Mouse (Mus musculus) embryonic facial prominence, embryonic 14.5 days (tissue): ENCODE results near the gene Acly. TPM values are rescaled to one million over a fixed set of nuclear protein-coding genes. Genes with fewer than 3 reads are reported as not detected.
A peak's percentile ranks its signal among the peaks of the same experiment; 100 is the strongest.

Experiments
- ATAC-seq: fragments of 200-750 bp; cut with Nextera tagmentation; 2 replicates; pipeline ENCODE4 v1.8.0; 2017; ENCODE audit warnings: low read depth, moderate number of reproducible peaks, moderate TSS enrichment
- DNase-seq: peaks from one replicate; pipeline ENCODE4 v3.0.0-alpha.2; 2015; ENCODE audit warnings: low spot score
- H3K27ac ChIP-seq: fragments of 300-500 bp; sonication (generic); replicated peaks from 2 replicates; pipeline ENCODE4 v1.5.1; 2014; ENCODE audit warnings: low read depth, mild to moderate bottlenecking, low read length, moderate library complexity
- H3K27me3 ChIP-seq: fragments of 300-500 bp; sonication (generic); replicated peaks from 2 replicates; pipeline ENCODE4 v1.6.1; 2014; ENCODE audit warnings: low read length; ENCODE audit not compliant: control insufficient read depth, insufficient read depth
- H3K36me3 ChIP-seq: fragments of 300-500 bp; sonication (generic); 2 replicates; pipeline ENCODE4 v1.6.1; 2014; ENCODE audit warnings: low read length, mixed read lengths; ENCODE audit not compliant: control insufficient read depth, insufficient read depth
- H3K4me1 ChIP-seq: fragments of 300-500 bp; sonication (generic); 2 replicates; pipeline ENCODE4 v1.6.1; 2014; ENCODE audit warnings: antibody characterized with exemption, low read length; ENCODE audit not compliant: control insufficient read depth, insufficient read depth
- H3K4me2 ChIP-seq: fragments of 300-500 bp; sonication (generic); 2 replicates; pipeline ENCODE4 v1.6.1; 2014; ENCODE audit warnings: low read depth, mild to moderate bottlenecking, low read length, moderate library complexity, mixed read lengths
- H3K4me3 ChIP-seq: fragments of 300-500 bp; sonication (generic); 2 replicates; pipeline ENCODE4 v1.5.1; 2014; ENCODE audit warnings: low read depth, mild to moderate bottlenecking, low read length
- H3K9ac ChIP-seq: fragments of 300-500 bp; sonication (generic); 2 replicates; pipeline ENCODE4 v1.6.1; 2014; ENCODE audit warnings: low read depth, mild to moderate bottlenecking, low read length, moderate library complexity, mixed read lengths
- H3K9me3 ChIP-seq: fragments of 300-500 bp; sonication (generic); 2 replicates; pipeline ENCODE4 v1.6.1; 2016; ENCODE audit warnings: low read length; ENCODE audit not compliant: control insufficient read depth
- WGBS: fragments of 180-500 bp; shearing (Covaris S2); extraction: QIAGEN DNeasy Blood & Tissue Kit; methylation state at CpG from one replicate; pipeline ENCODE4 v1.1.7; 2014; 5-methylcytosine and 5-hydroxymethylcytosine counted together
- polyA plus RNA-seq: library from polyadenylated mRNA; unstranded; fragments of >200 nt; fragmentation: Nextera tagmentation; extraction: Ambion mirVana; gene quantifications from 2 replicates; pipeline ENCODE4 v1.2.1, GENCODE M21; 2014

Acly gene
- polyA plus RNA-seq, 1 experiment from 2014 or later: 114 TPM

DNA sequence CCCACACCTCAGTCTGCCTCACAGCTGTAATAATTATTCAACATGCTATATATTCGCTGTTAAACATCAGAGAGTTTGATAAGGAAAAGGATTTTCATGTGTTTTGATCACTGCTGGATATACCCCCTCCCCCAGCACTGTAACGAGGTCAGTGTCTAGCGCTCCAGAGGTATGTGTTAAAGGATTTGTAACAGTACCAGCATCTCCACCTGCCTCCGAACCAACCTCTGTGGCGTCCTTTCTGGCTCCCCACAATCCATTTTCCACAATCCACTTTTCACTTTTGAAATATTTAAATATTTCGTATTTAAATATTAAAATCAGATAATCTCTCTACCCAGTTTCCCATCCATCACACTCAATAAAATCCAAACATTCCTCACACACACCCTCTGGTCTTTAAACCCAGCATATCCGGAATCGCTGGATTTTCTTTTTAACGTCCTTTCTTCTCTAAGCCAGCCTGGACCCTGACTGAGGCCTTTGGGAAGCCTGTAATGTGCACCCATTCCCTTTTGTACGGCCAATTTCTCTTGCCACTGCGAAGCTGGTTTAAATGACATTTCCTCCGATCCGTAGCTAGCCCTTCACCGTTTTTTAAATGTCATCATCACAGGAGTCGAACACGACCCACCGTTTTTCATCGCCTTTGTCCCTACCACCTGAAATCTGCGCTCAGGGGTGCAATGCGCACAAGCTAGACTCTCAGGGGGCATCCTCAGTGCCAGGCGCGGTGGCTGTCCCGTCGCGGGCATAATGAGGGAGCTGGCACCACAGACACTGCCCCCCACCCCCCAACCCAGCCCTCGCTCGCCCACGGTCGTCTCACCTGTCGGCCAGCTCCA is 56.2 kb downstream of the Acly start:
- ATAC-seq (peak; percentile 7; the same call in 1 of the 2 replicates), DNase-seq (no peak)
- H3K27me3 ChIP-seq: no peaks in the 10 kb centered on the region
- peaks cover 15% of the 10 kb centered on the region for H3K4me1 ChIP-seq
- no peaks in the 10 kb centered on the region for H3K9me3 ChIP-seq
- H3K4me3 ChIP-seq: peak overlapping the region; percentile 97
- peaks cover 19% of the 10 kb centered on the region for H3K36me3 ChIP-seq
- H3K9ac ChIP-seq: peak overlapping the region; percentile 96
- 3% methylated on average over 28 of the region's 30 CpGs for WGBS
- H3K4me2 ChIP-seq: peak overlapping the region; percentile 79
- H3K27ac ChIP-seq: 0 out of 2 replicates have a peak overlapping the region, but pooled peaks have one; percentile 21

- Histone ChIP-seq H3K27me3 (no peaks in the 10 kb centered on the region), H3K4me1 (peaks cover 8% of the 10 kb centered on the region), H3K4me3 (no peak overlapping the region), H3K9ac (no peak overlapping the region), H3K4me2 (no peak overlapping the region), H3K9me3 (no peaks in the 10 kb centered on the region), H3K27ac (no peak overlapping the region), H3K36me3 (peaks cover 38% of the 10 kb centered on the region)
- 83% methylated on average over 1 of the region's 1 CpGs for WGBS
- DNase-seq (no peak), ATAC-seq (no peak)
Observed at GRCm38 (mm10) chr11:100465833-100466232, 62.0 kb downstream of the Acly start.

GRCm38 (mm10) chr11:100465229-100465792 is 62.5 kb downstream of the Acly start:
- ATAC-seq: no peak
- no peak for DNase-seq
- H3K36me3 ChIP-seq: peaks cover 38% of the 10 kb centered on the region
- no peak overlapping the region for H3K27ac ChIP-seq
- no peak overlapping the region for H3K4me2 ChIP-seq
- no peaks in the 10 kb centered on the region for H3K27me3 ChIP-seq
- no peaks in the 10 kb centered on the region for H3K9me3 ChIP-seq
- no peak overlapping the region for H3K4me3 ChIP-seq
- H3K9ac ChIP-seq: no peak overlapping the region
- H3K4me1 ChIP-seq: peaks cover 3% of the 10 kb centered on the region; the same call in 1 of the 2 replicates
- 81% methylated on average over 1 of the region's 1 CpGs for WGBS

DNA sequence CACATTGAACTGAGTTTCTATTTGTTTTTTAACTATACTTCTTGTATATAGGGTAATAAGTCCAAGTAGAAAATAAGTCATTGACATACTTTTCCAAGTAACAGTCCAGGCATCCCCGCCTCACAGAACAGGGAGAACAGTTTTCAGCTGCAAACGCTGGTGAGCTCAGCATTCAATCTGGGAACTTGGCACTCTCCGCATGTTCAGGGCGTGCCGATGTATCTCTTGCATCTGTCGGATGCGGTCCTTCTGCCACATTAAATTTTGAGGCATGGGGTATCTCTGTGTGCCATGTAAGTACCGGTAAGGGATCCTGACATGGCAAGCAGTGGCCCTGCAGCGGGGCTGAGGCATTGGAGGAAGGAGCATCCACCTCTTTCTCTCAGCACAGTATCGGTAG is 65.1 kb downstream of the Acly start:
- 95% methylated on average over 10 of the region's 10 CpGs for WGBS
- ATAC-seq: no peak
- Histone ChIP-seq H3K9me3 (no peaks in the 10 kb centered on the region), H3K4me1 (no peaks in the 10 kb centered on the region), H3K4me2 (no peak overlapping the region), H3K9ac (no peak overlapping the region), H3K36me3 (peaks cover 59% of the 10 kb centered on the region), H3K27ac (no peak overlapping the region), H3K27me3 (no peaks in the 10 kb centered on the region), H3K4me3 (no peak overlapping the region)
- DNase-seq: no peak

- no peaks in the 10 kb centered on the region for H3K9me3 ChIP-seq
- DNase-seq: no peak
- no peak for ATAC-seq
- no peaks in the 10 kb centered on the region for H3K4me1 ChIP-seq
- H3K36me3 ChIP-seq: peaks cover 56% of the 10 kb centered on the region
- H3K27me3 ChIP-seq: no peaks in the 10 kb centered on the region
- no peak overlapping the region for H3K9ac ChIP-seq
- WGBS: 88% methylated on average over 5 of the region's 5 CpGs
- H3K27ac ChIP-seq: no peak overlapping the region
- H3K4me3 ChIP-seq: no peak overlapping the region
- H3K4me2 ChIP-seq: no peak overlapping the region
Observed at GRCm38 (mm10) chr11:100457711-100458110, 70.1 kb downstream of the Acly start.

- Histone ChIP-seq H3K4me1 (no peaks in the 10 kb centered on the region), H3K4me3 (no peak overlapping the region), H3K36me3 (peaks cover 51% of the 10 kb centered on the region), H3K4me2 (no peak overlapping the region), H3K27ac (no peak overlapping the region), H3K9me3 (no peaks in the 10 kb centered on the region), H3K9ac (no peak overlapping the region), H3K27me3 (no peaks in the 10 kb centered on the region)
- DNase-seq (no peak), ATAC-seq (no peak)
- 80% methylated on average over 4 of the region's 4 CpGs for WGBS
Observed at GRCm38 (mm10) chr11:100457247-100457646, 70.6 kb downstream of the Acly start.

GRCm38 (mm10) chr11:100442625-100443024 is 85.2 kb downstream of the Acly start:
- Histone ChIP-seq H3K4me2 (no peak overlapping the region), H3K27me3 (no peaks in the 10 kb centered on the region), H3K36me3 (peaks cover 6% of the 10 kb centered on the region; the same call in 1 of the 2 replicates), H3K4me3 (no peak overlapping the region), H3K9me3 (no peaks in the 10 kb centered on the region), H3K27ac (no peak overlapping the region), H3K4me1 (peaks cover 10% of the 10 kb centered on the region), H3K9ac (no peak overlapping the region)
- no peak for DNase-seq
- 80% methylated on average over 6 of the region's 6 CpGs for WGBS
- no peak for ATAC-seq

DNA sequence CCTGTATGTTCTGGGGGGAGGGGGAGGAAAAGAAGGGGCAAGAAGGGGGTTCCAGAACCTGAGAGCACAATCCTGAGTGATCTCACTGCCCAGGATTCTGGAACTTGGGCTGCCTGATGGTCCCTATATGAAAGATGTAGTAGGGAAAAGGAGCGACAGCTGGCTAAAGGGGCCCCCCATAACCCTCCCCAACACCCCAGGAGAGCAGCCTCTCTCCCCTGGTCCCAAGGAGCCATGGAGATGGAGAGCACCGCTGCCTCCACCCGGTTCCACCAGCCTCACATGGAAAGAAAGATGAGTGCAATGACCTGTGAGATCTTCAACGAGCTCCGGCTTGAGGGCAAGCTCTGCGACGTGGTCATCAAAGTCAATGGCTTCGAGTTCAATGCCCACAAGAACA is 86.0 kb downstream of the Acly start, which contains the start of the genes Nt5c3b and Klhl10:
Gene Nt5c3b, minus strand, starts transcription at position 12 of the 400 bp plus-strand sequence.
Gene Klhl10, plus strand, starts transcription at position 121 of the 400 bp plus-strand sequence.
- DNase-seq (no peak), ATAC-seq (no peak)
- 77% methylated on average over 8 of the region's 8 CpGs for WGBS
- Histone ChIP-seq H3K4me2 (peak within 1 kb of the TSS; percentile 77), H3K36me3 (peaks cover 14% of the 10 kb centered on the region), H3K27me3 (no peaks in the 10 kb centered on the region), H3K9me3 (no peaks in the 10 kb centered on the region), H3K4me1 (peaks cover 10% of the 10 kb centered on the region), H3K4me3 (peak within 1 kb of the TSS; percentile 85), H3K27ac (peak within 1 kb of the TSS; percentile 75), H3K9ac (peak within 1 kb of the TSS; percentile 95)
